Mouse (Mus musculus): ENCODE results near the gene Itgb6. TPM values are rescaled to one million over a fixed set of nuclear protein-coding genes. Genes with fewer than 3 reads are reported as not detected.

The Itgb6 gene
- total and polyA plus RNA-seq, 2 experiments from 2014 or later, result 0.43 TPM; not detected in 1

GRCm38 (mm10) chr2:60722967-60723366, 524 bp upstream of the Itgb6 start:
- 0 out of 2 replicates have a peak, but pooled peaks cover 3% of the 10 kb centered on the region for H3K27me3 ChIP-seq (ENCODE audit: insufficient read depth, low read length)
- no peak for DNase-seq
- H3K9ac ChIP-seq, result no peak overlapping the region
- ATAC-seq, result peak; percentile 52; the same call in 1 of the 2 replicates
- no peaks in the 10 kb centered on the region for H3K36me3 ChIP-seq (ENCODE audit: insufficient read depth)
- TF ChIP-seq CTCF (IDR thresholded peaks at IDR 0.05; ENCODE audit: low read depth), result no peak
- no peak overlapping the region for H3K4me3 ChIP-seq (ENCODE audit: low read depth, low read length)
- H3K9me3 ChIP-seq (ENCODE audit: low read length), result no peaks in the 10 kb centered on the region
- H3K4me1 ChIP-seq (ENCODE audit: insufficient read depth), result no peaks in the 10 kb centered on the region
- H3K27ac ChIP-seq (ENCODE audit: low read depth, low read length), result no peak overlapping the region
- no peak overlapping the region for H3K4me2 ChIP-seq (ENCODE audit: low read depth)
- 77% methylated on average over 3 of the region's 3 CpGs for WGBS

GRCm38 (mm10) chr2:60720906-60721305, 1.5 kb downstream of the Itgb6 start:
- no peaks in the 10 kb centered on the region for H3K9me3 ChIP-seq (ENCODE audit: low read length)
- TF ChIP-seq CTCF (IDR thresholded peaks at IDR 0.05; ENCODE audit: low read depth), result peak; percentile 83
- H3K4me1 ChIP-seq (ENCODE audit: insufficient read depth), result no peaks in the 10 kb centered on the region
- ATAC-seq, result 0 out of 2 replicates have a peak, but pooled peaks have one; percentile 28
- no peak overlapping the region for H3K9ac ChIP-seq
- peak; percentile 69 for DNase-seq
- H3K4me3 ChIP-seq (ENCODE audit: low read depth, low read length), result no peak overlapping the region
- H3K4me2 ChIP-seq (ENCODE audit: low read depth), result no peak overlapping the region
- H3K27me3 ChIP-seq (ENCODE audit: insufficient read depth, low read length), result 0 out of 2 replicates have a peak, but pooled peaks cover 9% of the 10 kb centered on the region
- WGBS, result 21% methylated on average over 5 of the region's 5 CpGs
- no peak overlapping the region for H3K27ac ChIP-seq (ENCODE audit: low read depth, low read length)
- H3K36me3 ChIP-seq (ENCODE audit: insufficient read depth), result no peaks in the 10 kb centered on the region

- 79% methylated on average over 8 of the region's 8 CpGs for WGBS
- no peak for ATAC-seq
- Histone ChIP-seq H3K27ac (ENCODE audit: low read depth, low read length) (no peak overlapping the region), H3K27me3 (ENCODE audit: insufficient read depth, low read length) (0 out of 2 replicates have a peak, but pooled peaks cover 9% of the 10 kb centered on the region), H3K9ac (no peak overlapping the region), H3K9me3 (ENCODE audit: low read length) (no peaks in the 10 kb centered on the region), H3K4me2 (ENCODE audit: low read depth) (no peak overlapping the region), H3K36me3 (ENCODE audit: insufficient read depth) (no peaks in the 10 kb centered on the region), H3K4me3 (ENCODE audit: low read depth, low read length) (no peak overlapping the region), H3K4me1 (ENCODE audit: insufficient read depth) (0 out of 2 replicates have a peak, but pooled peaks cover under 1% of the 10 kb centered on the region)
- no peak for TF ChIP-seq CTCF (IDR thresholded peaks at IDR 0.05; ENCODE audit: low read depth)
- no peak for DNase-seq
These were observed 2.2 kb downstream of the Itgb6 start for GRCm38 (mm10) chr2:60720205-60720604.

GRCm38 (mm10) chr2:60717348-60717747, 5.1 kb downstream of the Itgb6 start:
- H3K36me3 ChIP-seq (ENCODE audit: insufficient read depth), result no peaks in the 10 kb centered on the region
- ATAC-seq, result peak; percentile 45
- H3K4me2 ChIP-seq (ENCODE audit: low read depth), result peak overlapping the region; percentile 24; the same call in 1 of the 2 replicates
- no peak overlapping the region for H3K9ac ChIP-seq
- H3K4me1 ChIP-seq (ENCODE audit: insufficient read depth), result peaks cover 20% of the 10 kb centered on the region
- no peak for TF ChIP-seq CTCF (IDR thresholded peaks at IDR 0.05; ENCODE audit: low read depth)
- peak; percentile 53 for DNase-seq
- H3K4me3 ChIP-seq (ENCODE audit: low read depth, low read length), result no peak overlapping the region
- H3K9me3 ChIP-seq (ENCODE audit: low read length), result no peaks in the 10 kb centered on the region
- no peak overlapping the region for H3K27ac ChIP-seq (ENCODE audit: low read depth, low read length)
- 52% methylated on average over 13 of the region's 13 CpGs for WGBS
- 0 out of 2 replicates have a peak, but pooled peaks cover 9% of the 10 kb centered on the region for H3K27me3 ChIP-seq (ENCODE audit: insufficient read depth, low read length)

- no peak for TF ChIP-seq CTCF (IDR thresholded peaks at IDR 0.05; ENCODE audit: low read depth)
- Histone ChIP-seq H3K36me3 (ENCODE audit: insufficient read depth) (no peaks in the 10 kb centered on the region), H3K9ac (no peak overlapping the region), H3K27ac (ENCODE audit: low read depth, low read length) (no peak overlapping the region), H3K4me1 (ENCODE audit: insufficient read depth) (peaks cover 20% of the 10 kb centered on the region), H3K9me3 (ENCODE audit: low read length) (no peaks in the 10 kb centered on the region), H3K27me3 (ENCODE audit: insufficient read depth, low read length) (0 out of 2 replicates have a peak, but pooled peaks cover 9% of the 10 kb centered on the region), H3K4me2 (ENCODE audit: low read depth) (no peak overlapping the region), H3K4me3 (ENCODE audit: low read depth, low read length) (no peak overlapping the region)
- no peak for ATAC-seq
- no peak for DNase-seq
These were observed 5.9 kb downstream of the Itgb6 start for GRCm38 (mm10) chr2:60716549-60716948.

- Histone ChIP-seq H3K9me3 (ENCODE audit: low read length) (no peaks in the 10 kb centered on the region), H3K9ac (no peak overlapping the region), H3K27ac (ENCODE audit: low read depth, low read length) (no peak overlapping the region), H3K4me2 (ENCODE audit: low read depth) (no peak overlapping the region), H3K4me3 (ENCODE audit: low read depth, low read length) (no peak overlapping the region), H3K4me1 (ENCODE audit: insufficient read depth) (peaks cover 20% of the 10 kb centered on the region), H3K36me3 (ENCODE audit: insufficient read depth) (no peaks in the 10 kb centered on the region), H3K27me3 (ENCODE audit: insufficient read depth, low read length) (0 out of 2 replicates have a peak, but pooled peaks cover 9% of the 10 kb centered on the region)
- TF ChIP-seq CTCF (IDR thresholded peaks at IDR 0.05; ENCODE audit: low read depth), result no peak
- ATAC-seq (no peak), DNase-seq (no peak)
- 76% methylated on average over 13 of the region's 13 CpGs for WGBS
These were observed 6.7 kb downstream of the Itgb6 start for GRCm38 (mm10) chr2:60715771-60716170.

- Histone ChIP-seq H3K27me3 (ENCODE audit: insufficient read depth, low read length) (0 out of 2 replicates have a peak, but pooled peaks cover 9% of the 10 kb centered on the region), H3K4me1 (ENCODE audit: insufficient read depth) (peaks cover 20% of the 10 kb centered on the region), H3K9ac (no peak overlapping the region), H3K4me3 (ENCODE audit: low read depth, low read length) (no peak overlapping the region), H3K9me3 (ENCODE audit: low read length) (no peaks in the 10 kb centered on the region), H3K4me2 (ENCODE audit: low read depth) (no peak overlapping the region), H3K27ac (ENCODE audit: low read depth, low read length) (no peak overlapping the region), H3K36me3 (ENCODE audit: insufficient read depth) (no peaks in the 10 kb centered on the region)
- ATAC-seq (peak; percentile 16; the same call in 1 of the 2 replicates), DNase-seq (peak; percentile 21)
- WGBS, result 23% methylated on average over 8 of the region's 8 CpGs
- TF ChIP-seq CTCF (IDR thresholded peaks at IDR 0.05; ENCODE audit: low read depth), result no peak
These were observed 7.4 kb downstream of the Itgb6 start for GRCm38 (mm10) chr2:60714971-60715502.
